Mouse (Mus musculus): ENCODE measurements around the gene Diras1.

Gene Diras1

GRCm38 (mm10) chr10:81029031-81029430 is 3.6 kb upstream of the Diras1 start:
- DNase-seq (ENCODE audit: low read depth, low spot score) = no peak

- no peak for DNase-seq (ENCODE audit: low read depth, low spot score)
Observed at GRCm38 (mm10) chr10:81028219-81028618, 2.8 kb upstream of the Diras1 start.

GRCm38 (mm10) chr10:81027331-81027730 is 1.9 kb upstream of the Diras1 start:
- no peak for DNase-seq (ENCODE audit: low read depth, low spot score)

- DNase-seq (ENCODE audit: low read depth, low spot score) = no peak
Observed at GRCm38 (mm10) chr10:81026857-81027256, 1.4 kb upstream of the Diras1 start.

GRCm38 (mm10) chr10:81025047-81025621 is 328 bp downstream of the Diras1 start:
- DNase-seq (ENCODE audit: low read depth, low spot score) = no peak

- DNase-seq (ENCODE audit: low read depth, low spot score) = no peak
Observed at GRCm38 (mm10) chr10:81024346-81024937, 1.0 kb downstream of the Diras1 start.

GRCm38 (mm10) chr10:81022744-81023143 is 2.7 kb downstream of the Diras1 start:
- no peak for DNase-seq (ENCODE audit: low read depth, low spot score)

- no peak for DNase-seq (ENCODE audit: low read depth, low spot score)
Observed at GRCm38 (mm10) chr10:81021547-81022110, 3.8 kb downstream of the Diras1 start.

GRCm38 (mm10) chr10:81020207-81020606 is 5.3 kb downstream of the Diras1 start:
- DNase-seq (ENCODE audit: low read depth, low spot score) = no peak

GRCm38 (mm10) chr10:81019687-81020086 is 5.8 kb downstream of the Diras1 start:
- DNase-seq (ENCODE audit: low read depth, low spot score) = no peak

- DNase-seq (ENCODE audit: low read depth, low spot score) = peak; percentile 51
Observed at GRCm38 (mm10) chr10:81018326-81018725, 7.1 kb downstream of the Diras1 start.

GRCm38 (mm10) chr10:81016645-81017044 is 8.8 kb downstream of the Diras1 start:
- DNase-seq (ENCODE audit: low read depth, low spot score) = peak; percentile 62

- DNase-seq (ENCODE audit: low read depth, low spot score) = no peak
Observed at GRCm38 (mm10) chr10:81015666-81016065, 9.8 kb downstream of the Diras1 start.

- DNase-seq (ENCODE audit: low read depth, low spot score) = peak; percentile 98
Observed at GRCm38 (mm10) chr10:81014393-81015384, 10.8 kb downstream of the Diras1 start, which contains the start of gene Gng7. TSS of gene Gng7 (minus strand) at chr10:81014945.

- DNase-seq (ENCODE audit: low read depth, low spot score) = no peak
Observed at GRCm38 (mm10) chr10:81010851-81011250, 14.6 kb downstream of the Diras1 start.

GRCm38 (mm10) chr10:81007240-81007639 is 18.2 kb downstream of the Diras1 start:
- DNase-seq (ENCODE audit: low read depth, low spot score) = no peak

GRCm38 (mm10) chr10:81006005-81006677 is 19.3 kb downstream of the Diras1 start:
- DNase-seq (ENCODE audit: low read depth, low spot score) = no peak

GRCm38 (mm10) chr10:81001161-81001560 is 24.3 kb downstream of the Diras1 start:
- no peak for DNase-seq (ENCODE audit: low read depth, low spot score)

- no peak for DNase-seq (ENCODE audit: low read depth, low spot score)
Observed at GRCm38 (mm10) chr10:81000197-81001062, 25.0 kb downstream of the Diras1 start.
